ENCODE assay signal across 24 mouse cellular contexts in genomic region chr15:88560637-88561036, GRCm38 (mm10). TPM values are rescaled to one million over a fixed set of nuclear protein-coding genes. Genes with fewer than 3 reads are reported as not detected.
A peak's percentile ranks its signal among the peaks of the same experiment; 100 is the strongest.
DNase-seq lines count a peak whose midpoint lies in the region; ATAC-seq lines count a peak whose summit lies in the region.
"Had no signal": no experiment of that assay in that cellular context is flagged by ENCODE, and none has a peak within 500 bp of the region (broad histone marks: within the 10 kb centered on the region; RNA-seq: fewer than 3 reads in every experiment).

No protein-coding gene starts in this region.

- H3K27ac ChIP-seq in heart, embryonic 10.5 days: no peak overlapping the region
- H3K27ac ChIP-seq in hindbrain, embryonic 11.5 days (ENCODE audit: low read depth, low read length): no peak overlapping the region
- H3K27ac ChIP-seq in neural tube, embryonic 11.5 days (ENCODE audit: low read depth, low read length): no peak overlapping the region
- H3K27ac ChIP-seq: intestine, embryonic 15.5 days; kidney, embryonic 15.5 days; macrophage had no signal

- no peaks in the 10 kb centered on the region for H3K27me3 ChIP-seq in heart, embryonic 10.5 days (ENCODE audit: insufficient read depth, poor library complexity, severe bottlenecking)
- H3K27me3 ChIP-seq in hindbrain, embryonic 11.5 days (ENCODE audit: control insufficient read depth, insufficient read depth, low read length): no peaks in the 10 kb centered on the region
- H3K27me3 ChIP-seq in neural tube, embryonic 11.5 days (ENCODE audit: control insufficient read depth, insufficient read depth, low read length): no peaks in the 10 kb centered on the region

- H3K4me3 ChIP-seq in heart, embryonic 10.5 days: peak overlapping the region; percentile 44
- H3K4me3 ChIP-seq in hindbrain, embryonic 11.5 days (ENCODE audit: low read depth, low read length): no peak overlapping the region
- no peak overlapping the region for H3K4me3 ChIP-seq in neural tube, embryonic 11.5 days (ENCODE audit: low read depth, low read length)
- H3K4me3 ChIP-seq: intestine, embryonic 15.5 days; kidney, embryonic 15.5 days had no signal

- peak overlapping the region; percentile 30; the same call in 1 of the 2 replicates for H3K4me2 ChIP-seq in hindbrain, embryonic 11.5 days (replicated peaks; ENCODE audit: low read depth, low read length)
- no peak overlapping the region for H3K4me2 ChIP-seq in neural tube, embryonic 11.5 days (ENCODE audit: low read depth)

- H3K9ac ChIP-seq in hindbrain, embryonic 11.5 days (ENCODE audit: low read depth, low read length): no peak overlapping the region
- no peak overlapping the region for H3K9ac ChIP-seq in neural tube, embryonic 11.5 days (ENCODE audit: low read length)
- H3K9ac ChIP-seq: intestine, embryonic 15.5 days; kidney, embryonic 15.5 days had no signal

- 24% methylated on average over 6 of the region's 6 CpGs for WGBS in heart, embryonic 10.5 days
- 64% methylated on average over 6 of the region's 6 CpGs for WGBS in hindbrain, embryonic 11.5 days
- 63% methylated on average over 6 of the region's 6 CpGs for WGBS in neural tube, embryonic 11.5 days

- no peaks in the 10 kb centered on the region for H3K9me3 ChIP-seq in heart, embryonic 10.5 days
- H3K9me3 ChIP-seq in hindbrain, embryonic 11.5 days (ENCODE audit: control insufficient read depth, low read length): no peaks in the 10 kb centered on the region
- H3K9me3 ChIP-seq in neural tube, embryonic 11.5 days (ENCODE audit: control insufficient read depth, low read length): no peaks in the 10 kb centered on the region
- H3K9me3 ChIP-seq: intestine, embryonic 15.5 days; kidney, embryonic 15.5 days had no signal

- H3K36me3 ChIP-seq in heart, embryonic 10.5 days: no peaks in the 10 kb centered on the region
- no peaks in the 10 kb centered on the region for H3K36me3 ChIP-seq in hindbrain, embryonic 11.5 days (ENCODE audit: control insufficient read depth, insufficient read depth, low read length)
- no peaks in the 10 kb centered on the region for H3K36me3 ChIP-seq in neural tube, embryonic 11.5 days (ENCODE audit: control insufficient read depth, insufficient read depth, low read length)
- H3K36me3 ChIP-seq: intestine, embryonic 15.5 days; kidney, embryonic 15.5 days had no signal

- no peak for DNase-seq in heart, embryonic 10.5 days (ENCODE audit: low spot score)
- no peak for DNase-seq in heart, postnatal 4 days
- peak; percentile 8 for DNase-seq in embryo, embryonic 10 days (ENCODE audit: low spot score)
- DNase-seq in hindbrain, embryonic 11.5 days (ENCODE audit: low spot score): peak; percentile 25
- DNase-seq in neural tube, embryonic 11.5 days (ENCODE audit: low spot score): peak; percentile 20
- DNase-seq in right cerebral cortex, adult 18-20 months: no peak
- DNase-seq in kidney, postnatal 36 days: no peak
- DNase-seq: adrenal gland, postnatal 36 days; B cell, adult 2 months; cerebellum, adult 8-10 months; liver; lung, adult 18-20 months; thymus, adult 18-20 months had no signal

- H3K4me1 ChIP-seq in heart, embryonic 10.5 days: peaks cover 19% of the 10 kb centered on the region
- H3K4me1 ChIP-seq in hindbrain, embryonic 11.5 days (replicated peaks; ENCODE audit: control insufficient read depth, insufficient read depth, low read length): no peaks in the 10 kb centered on the region
- peaks cover 9% of the 10 kb centered on the region; the same call in 1 of the 2 replicates for H3K4me1 ChIP-seq in neural tube, embryonic 11.5 days (ENCODE audit: control insufficient read depth, insufficient read depth, low read length)

- ATAC-seq in hindbrain, embryonic 11.5 days (ENCODE audit: low FRiP score): no peak
- ATAC-seq in neural tube, embryonic 11.5 days (ENCODE audit: insufficient read depth, low FRiP score, low TSS enrichment): no peak
- ATAC-seq: intestine, embryonic 15.5 days had no signal

RNA-seq across cellular contexts. Expression of gene Zdhhc25, which starts 39.5 kb away (rescaled TPM):
- polyA plus RNA-seq in heart, embryonic 10.5 days (2016; fragmentation: Nextera tagmentation; extraction: Ambion mirVana): not detected in 2 replicates
- not detected for total RNA-seq in heart, postnatal 4 days (2021)
- polyA plus RNA-seq in hindbrain, embryonic 11.5 days (2014; fragmentation: Nextera tagmentation; extraction: Ambion mirVana): not detected in 2 replicates
- polyA plus RNA-seq in neural tube, embryonic 11.5 days (2014; fragmentation: Nextera tagmentation; extraction: Ambion mirVana): not detected in 2 replicates
- total RNA-seq: adrenal gland, postnatal 36 days; gastrocnemius, adult 8-10 months; heart, adult 8-10 months; heart, postnatal 14 days; layer of hippocampus, adult 18-20 months; left cerebral cortex, postnatal 36 days had no signal
- polyA plus RNA-seq: cortical plate, adult 2 months; forebrain, embryonic 16.5 days; intestine, embryonic 15.5 days; kidney, embryonic 15.5 days; macrophage; stomach, embryonic 14.5 days had no signal

Comparison
In these comparisons a context has a peak if more than half of its experiments do, and no peak if none do; other contexts are left out.
1. DNase-seq: peak in embryo, embryonic 10 days (single experiment), hindbrain, embryonic 11.5 days (single experiment) and neural tube, embryonic 11.5 days (single experiment); none in heart, embryonic 10.5 days (single experiment), heart, postnatal 4 days (single experiment), right cerebral cortex, adult 18-20 months (single experiment) and kidney, postnatal 36 days (0 of 2).